8 mouse cellular contexts compared by ENCODE assay signal in the genomic region with DNA sequence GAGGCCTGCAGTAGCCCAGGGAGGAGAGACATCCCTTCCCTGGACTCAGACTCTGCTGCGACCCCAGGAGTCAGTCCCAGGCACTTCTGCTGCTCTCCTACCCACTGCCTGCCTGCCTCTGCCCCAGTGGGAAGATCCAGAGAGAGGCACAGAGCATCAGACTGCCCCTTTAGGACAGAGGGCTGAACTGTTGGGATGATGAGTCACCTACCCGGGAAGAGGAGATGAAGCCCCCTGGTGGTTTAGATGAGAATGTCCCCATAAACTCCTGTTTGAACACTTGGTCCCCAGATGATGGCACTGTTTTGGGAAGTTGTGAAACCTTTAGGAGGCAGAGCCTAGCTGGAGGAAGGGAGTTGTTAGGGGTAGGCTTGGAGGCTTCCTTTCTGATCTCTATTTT. TPM values are rescaled to one million over a fixed set of nuclear protein-coding genes. Genes with fewer than 3 reads are reported as not detected.
DNase-seq lines count a peak whose midpoint lies in the region; ATAC-seq lines count a peak whose summit lies in the region.

No protein-coding gene starts in this region.

- no peak overlapping the region for H3K4me3 ChIP-seq in midbrain, embryonic 11.5 days (ENCODE audit: low read depth, low read length)
- no peak overlapping the region for H3K4me3 ChIP-seq in midbrain, embryonic 16.5 days (ENCODE audit: low read depth, low read length)
- no peak overlapping the region for H3K4me3 ChIP-seq in lung, embryonic 15.5 days

- H3K9me3 ChIP-seq in midbrain, embryonic 11.5 days (ENCODE audit: control insufficient read depth, low read length), result no peaks in the 10 kb centered on the region
- no peaks in the 10 kb centered on the region for H3K9me3 ChIP-seq in midbrain, embryonic 16.5 days (replicated peaks; ENCODE audit: control insufficient read depth, low read length, poor library complexity, severe bottlenecking)
- no peaks in the 10 kb centered on the region for H3K9me3 ChIP-seq in lung, embryonic 15.5 days

- DNase-seq in cerebellum, adult 9-10 months, result peak; percentile 68
- DNase-seq in cerebellum, adult 18-20 months, result no peak
- DNase-seq in midbrain, embryonic 11.5 days (ENCODE audit: low spot score, missing footprints), result peak; percentile 89
- DNase-seq in embryo, embryonic 11 days, result peak; percentile 67
- peak; percentile 68 for DNase-seq in thymus, postnatal 0 days (ENCODE audit: low spot score)
- DNase-seq in gastrocnemius, postnatal 14 days, result no peak

- WGBS in midbrain, embryonic 11.5 days, result 19% methylated on average over 2 of the region's 2 CpGs
- 6% methylated on average over 2 of the region's 2 CpGs for WGBS in midbrain, embryonic 16.5 days
- WGBS in lung, embryonic 15.5 days, result 18% methylated on average over 2 of the region's 2 CpGs

- H3K4me2 ChIP-seq in midbrain, embryonic 11.5 days, result no peak overlapping the region
- no peak overlapping the region for H3K4me2 ChIP-seq in midbrain, embryonic 16.5 days (ENCODE audit: low read length)
- no peak overlapping the region for H3K4me2 ChIP-seq in lung, embryonic 15.5 days

- H3K36me3 ChIP-seq in midbrain, embryonic 11.5 days (ENCODE audit: control insufficient read depth, insufficient read depth, low read length), result peaks cover 16% of the 10 kb centered on the region
- H3K36me3 ChIP-seq in midbrain, embryonic 16.5 days (ENCODE audit: control insufficient read depth, insufficient read depth, low read length), result peaks cover 47% of the 10 kb centered on the region
- peaks cover 7% of the 10 kb centered on the region; the same call in 1 of the 2 replicates for H3K36me3 ChIP-seq in lung, embryonic 15.5 days

- H3K27ac ChIP-seq in midbrain, embryonic 11.5 days (ENCODE audit: low read depth, low read length), result no peak overlapping the region
- H3K27ac ChIP-seq in midbrain, embryonic 16.5 days (ENCODE audit: low read length), result no peak overlapping the region
- no peak overlapping the region for H3K27ac ChIP-seq in lung, embryonic 15.5 days

- H3K9ac ChIP-seq in midbrain, embryonic 11.5 days (ENCODE audit: low read length), result no peak overlapping the region
- no peak overlapping the region for H3K9ac ChIP-seq in midbrain, embryonic 16.5 days (ENCODE audit: low read depth, low read length)
- no peak overlapping the region for H3K9ac ChIP-seq in lung, embryonic 15.5 days

- intact Hi-C loops in gastrocnemius, postnatal 14 days (cut with DNase I; ENCODE audit: low total_unique reads), result no loop called here

- H3K27me3 ChIP-seq in midbrain, embryonic 11.5 days (ENCODE audit: control insufficient read depth, insufficient read depth, low read length), result no peaks in the 10 kb centered on the region
- H3K27me3 ChIP-seq in midbrain, embryonic 16.5 days (ENCODE audit: control insufficient read depth, insufficient read depth, low read depth, low read length), result no peaks in the 10 kb centered on the region
- H3K27me3 ChIP-seq in lung, embryonic 15.5 days, result no peaks in the 10 kb centered on the region

- H3K4me1 ChIP-seq in midbrain, embryonic 11.5 days (ENCODE audit: control insufficient read depth, insufficient read depth, low read length), result no peaks in the 10 kb centered on the region
- H3K4me1 ChIP-seq in midbrain, embryonic 16.5 days (ENCODE audit: control insufficient read depth, insufficient read depth, low read length), result no peaks in the 10 kb centered on the region
- H3K4me1 ChIP-seq in lung, embryonic 15.5 days, result no peaks in the 10 kb centered on the region

- peak; percentile 42; the same call in 1 of the 2 replicates for ATAC-seq in midbrain, embryonic 11.5 days (ENCODE audit: low FRiP score)
- ATAC-seq in midbrain, embryonic 16.5 days, result no peak
- 0 out of 2 replicates have a peak, but pooled peaks have one; percentile 33 for ATAC-seq in lung, embryonic 15.5 days (ENCODE audit: borderline replicate concordance, extremely low read depth, low FRiP score, low TSS enrichment)

RNA-seq across cellular contexts. Expression of a gene that starts 13.9 kb away (rescaled TPM):
- 118 and 119 TPM in 2 replicates for polyA plus RNA-seq in midbrain, embryonic 11.5 days (2014; fragmentation: Nextera tagmentation; extraction: Ambion mirVana)
- polyA plus RNA-seq in midbrain, embryonic 16.5 days (2015; fragmentation: Nextera tagmentation; extraction: Ambion mirVana), result 662 and 671 TPM in 2 replicates
- polyA plus RNA-seq in lung, embryonic 15.5 days (2015; fragmentation: Nextera tagmentation; extraction: Ambion mirVana), result 47.1 and 49.3 TPM in 2 replicates
- polyA plus RNA-seq in thymus, postnatal 0 days (2015; fragmentation: Nextera tagmentation; extraction: Ambion mirVana), result 14.1 and 16.9 TPM in 2 replicates
- total RNA-seq in gastrocnemius, postnatal 14 days (2021), result 10 to 100 TPM; 47.1 to 54.4 TPM

RNA-seq across cellular contexts. Expression of a gene that starts 19.1 kb away (rescaled TPM):
- polyA plus RNA-seq in midbrain, embryonic 11.5 days (2014; fragmentation: Nextera tagmentation; extraction: Ambion mirVana), result 15.4 and 17.4 TPM in 2 replicates
- 37.3 and 40.7 TPM in 2 replicates for polyA plus RNA-seq in midbrain, embryonic 16.5 days (2015; fragmentation: Nextera tagmentation; extraction: Ambion mirVana)
- 36.7 and 42.9 TPM in 2 replicates for polyA plus RNA-seq in lung, embryonic 15.5 days (2015; fragmentation: Nextera tagmentation; extraction: Ambion mirVana)
- polyA plus RNA-seq in thymus, postnatal 0 days (2015; fragmentation: Nextera tagmentation; extraction: Ambion mirVana), result 64.7 and 77.2 TPM in 2 replicates
- 10 to 100 TPM; 17.8 to 18.2 TPM for total RNA-seq in gastrocnemius, postnatal 14 days (2021)

RNA-seq across cellular contexts. Expression of a gene that starts 37.7 kb away (rescaled TPM):
- polyA plus RNA-seq in midbrain, embryonic 11.5 days (2014; fragmentation: Nextera tagmentation; extraction: Ambion mirVana), result 210 and 212 TPM in 2 replicates
- polyA plus RNA-seq in midbrain, embryonic 16.5 days (2015; fragmentation: Nextera tagmentation; extraction: Ambion mirVana), result 16.2 and 20.7 TPM in 2 replicates
- 141 and 142 TPM in 2 replicates for polyA plus RNA-seq in lung, embryonic 15.5 days (2015; fragmentation: Nextera tagmentation; extraction: Ambion mirVana)
- polyA plus RNA-seq in thymus, postnatal 0 days (2015; fragmentation: Nextera tagmentation; extraction: Ambion mirVana), result 138 and 161 TPM in 2 replicates
- total RNA-seq in gastrocnemius, postnatal 14 days (2021), result 1 to 10 TPM; 5.5 to 9.4 TPM

RNA-seq across cellular contexts. Expression of a gene that starts 41.1 kb away (rescaled TPM):
- 36.9 and 39.6 TPM in 2 replicates for polyA plus RNA-seq in midbrain, embryonic 11.5 days (2014; fragmentation: Nextera tagmentation; extraction: Ambion mirVana)
- polyA plus RNA-seq in midbrain, embryonic 16.5 days (2015; fragmentation: Nextera tagmentation; extraction: Ambion mirVana), result 88.4 and 99.6 TPM in 2 replicates
- 68.5 and 75.8 TPM in 2 replicates for polyA plus RNA-seq in lung, embryonic 15.5 days (2015; fragmentation: Nextera tagmentation; extraction: Ambion mirVana)
- polyA plus RNA-seq in thymus, postnatal 0 days (2015; fragmentation: Nextera tagmentation; extraction: Ambion mirVana), result 77.0 and 78.8 TPM in 2 replicates
- total RNA-seq in gastrocnemius, postnatal 14 days (2021), result 10 to 100 TPM; 21.5 to 24.1 TPM

Comparison
In these comparisons a context has a peak if more than half of its experiments do, and no peak if none do; other contexts are left out.
1. DNase-seq: peak in cerebellum, adult 9-10 months (single experiment), midbrain, embryonic 11.5 days (single experiment), embryo, embryonic 11 days (single experiment) and thymus, postnatal 0 days (single experiment); none in cerebellum, adult 18-20 months (0 of 2) and gastrocnemius, postnatal 14 days (single experiment).